Mouse (Mus musculus): ENCODE data around the gene Ripor2.

The Ripor2 gene

DNA sequence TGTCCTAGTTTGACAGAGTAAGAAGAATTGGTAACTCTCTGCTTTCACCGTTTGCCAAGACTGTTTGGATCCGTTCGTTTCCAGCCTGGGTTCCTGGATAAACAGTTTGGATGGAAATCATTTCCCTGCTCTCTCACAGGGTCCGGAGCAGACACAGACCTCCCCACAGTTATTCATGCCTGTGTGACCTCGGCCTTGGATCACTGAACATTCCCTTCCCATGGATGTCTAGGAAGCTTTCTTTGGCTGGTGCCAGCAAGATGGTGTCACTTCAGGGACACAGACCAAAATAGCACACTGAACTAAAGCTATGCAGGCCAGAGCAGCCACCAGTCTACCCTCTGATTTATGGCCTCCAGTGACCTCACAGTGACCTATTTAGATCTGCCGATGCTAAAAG is 38.5 kb downstream of the Ripor2 start:
- DNase-seq: peak; percentile 58 to 80

DNA sequence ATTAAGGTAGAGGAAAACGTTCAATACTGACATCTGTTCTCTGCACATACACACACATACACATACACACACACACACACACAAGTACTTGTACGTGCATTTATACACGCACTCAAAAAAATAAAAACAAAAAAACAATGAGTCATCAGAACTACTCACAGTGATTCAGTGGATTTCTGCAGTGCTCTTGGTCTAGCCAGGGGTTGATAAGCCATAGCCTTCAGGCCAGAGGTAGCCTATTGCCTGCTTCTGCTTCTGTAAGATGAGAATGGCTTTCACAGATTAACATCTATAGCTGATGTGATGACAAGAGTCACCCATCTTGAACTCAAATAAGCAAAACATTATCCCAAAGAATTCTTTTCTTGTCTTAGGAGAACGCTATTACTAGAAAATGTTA is 41.6 kb downstream of the Ripor2 start:
- no peak for DNase-seq

DNA sequence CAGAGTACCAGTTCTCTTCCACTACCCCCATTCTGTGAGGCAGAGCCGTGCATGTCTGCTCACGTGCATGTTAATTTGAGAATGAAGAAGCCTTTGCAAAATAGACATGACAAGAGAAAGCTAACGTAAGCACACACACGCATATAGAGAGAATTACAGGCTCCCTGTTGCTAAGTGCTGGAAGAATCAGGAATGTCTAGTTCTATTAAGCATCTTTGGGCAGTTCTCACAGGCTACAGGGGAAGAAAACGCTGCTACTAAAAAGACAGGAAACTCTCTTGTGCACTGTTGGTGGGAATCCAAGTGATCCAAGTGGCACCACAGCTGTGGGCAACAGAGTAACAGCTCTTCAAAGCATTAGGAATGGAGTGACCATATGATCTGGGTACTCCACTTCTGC is 43.1 kb downstream of the Ripor2 start:
- no peak for DNase-seq

DNA sequence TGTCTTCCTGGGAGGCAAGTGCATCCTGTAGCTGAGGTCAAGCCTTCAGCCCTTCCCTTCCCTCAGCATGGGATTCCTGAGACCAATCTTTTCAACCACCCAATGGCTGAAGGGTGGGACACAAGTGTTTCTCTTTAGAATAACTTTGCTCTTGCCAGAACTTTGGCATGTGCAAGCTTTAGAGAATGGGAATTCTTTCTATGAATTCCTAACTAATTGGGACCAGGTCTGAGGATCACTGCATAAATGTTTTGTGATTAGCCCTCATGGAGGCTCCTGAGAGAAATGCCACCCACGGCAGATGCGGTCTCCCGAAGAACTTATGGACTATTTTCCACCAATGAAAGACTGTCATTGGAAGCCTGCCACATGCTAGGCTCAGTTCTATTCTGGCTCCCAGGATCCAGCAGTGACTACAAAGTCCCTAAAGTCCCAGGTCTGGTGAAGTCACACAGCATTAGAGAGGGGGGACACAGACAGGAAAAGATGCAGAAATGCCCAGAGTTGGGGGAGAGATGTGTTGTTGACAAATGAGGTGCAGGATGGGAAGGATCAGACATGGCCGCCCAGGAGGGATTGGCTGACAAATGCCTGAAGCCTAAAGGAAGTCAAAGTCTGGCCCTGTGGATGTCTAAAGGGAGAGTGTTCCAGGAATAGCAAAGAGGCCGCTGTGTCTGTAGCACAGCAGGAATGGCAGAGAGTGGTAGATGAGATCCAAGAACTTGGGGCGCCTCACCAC is 44.9 kb downstream of the Ripor2 start:
- peak; percentile 34 to 59 for DNase-seq

DNA sequence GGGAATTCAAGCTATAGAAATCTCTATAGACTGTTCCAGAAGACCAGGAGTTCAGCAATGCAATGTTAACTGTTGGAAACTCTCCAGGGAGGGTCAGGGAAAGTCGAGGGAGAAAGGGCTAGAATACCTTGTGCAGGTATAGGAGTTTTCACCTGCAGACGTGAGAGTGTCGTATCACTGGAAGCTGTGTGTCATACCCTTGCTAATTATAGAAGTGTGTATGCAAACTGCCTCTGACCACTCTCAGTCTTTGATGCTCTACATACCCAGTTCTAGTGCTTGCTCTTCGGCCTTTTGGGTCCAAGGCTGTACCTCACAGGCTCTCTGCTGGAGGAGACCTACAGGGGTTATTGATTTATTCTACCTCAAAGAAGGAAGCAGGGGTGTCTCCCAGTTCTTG is 46.2 kb downstream of the Ripor2 start:
- DNase-seq: no peak

DNA sequence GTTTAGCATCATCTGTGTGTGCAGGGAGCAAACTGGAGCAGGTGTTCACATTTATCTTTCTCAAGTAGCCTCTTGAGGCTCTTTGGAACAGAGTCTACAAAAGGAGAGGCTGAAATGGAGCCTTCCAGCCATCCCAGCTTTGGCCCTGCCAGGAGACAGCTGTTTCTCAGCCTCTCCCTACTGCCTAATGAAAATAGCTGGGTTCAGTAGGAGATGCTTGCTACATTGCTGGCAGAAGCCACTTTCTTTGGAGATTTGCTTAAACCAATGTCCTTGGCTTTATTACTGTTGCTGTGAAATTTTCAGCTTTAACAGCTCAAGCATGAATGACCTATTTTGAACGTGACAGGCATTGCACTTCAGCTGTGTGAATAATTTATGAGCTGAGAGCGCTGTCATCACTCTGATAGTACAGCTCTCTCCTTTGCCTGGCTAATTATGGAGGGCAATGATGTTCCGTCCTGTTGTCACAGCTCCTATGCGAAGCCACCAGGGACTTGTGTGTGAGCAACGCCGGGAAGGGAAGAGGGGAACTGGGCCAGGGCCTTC is 47.2 kb downstream of the Ripor2 start:
- DNase-seq: no peak

DNA sequence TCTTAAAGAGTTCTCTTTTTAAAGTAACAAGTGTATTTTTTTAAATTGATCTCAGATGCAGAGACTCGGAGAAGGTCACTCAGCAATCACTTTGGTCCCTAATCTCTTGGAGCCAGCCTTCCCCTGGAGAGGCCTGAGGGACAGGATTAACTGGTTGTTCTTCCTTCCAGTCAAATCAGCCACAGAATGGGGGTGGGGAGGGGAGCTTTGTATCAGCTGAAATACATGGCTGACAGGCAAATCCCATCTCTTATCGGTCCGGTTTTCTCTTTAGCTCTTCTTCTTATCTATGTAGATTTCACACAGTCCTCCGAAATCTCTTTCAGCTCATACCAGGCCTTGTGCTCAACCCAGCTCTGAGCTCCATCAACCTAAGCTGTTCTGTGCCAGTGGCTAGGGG is 48.4 kb downstream of the Ripor2 start:
- no peak for DNase-seq

DNA sequence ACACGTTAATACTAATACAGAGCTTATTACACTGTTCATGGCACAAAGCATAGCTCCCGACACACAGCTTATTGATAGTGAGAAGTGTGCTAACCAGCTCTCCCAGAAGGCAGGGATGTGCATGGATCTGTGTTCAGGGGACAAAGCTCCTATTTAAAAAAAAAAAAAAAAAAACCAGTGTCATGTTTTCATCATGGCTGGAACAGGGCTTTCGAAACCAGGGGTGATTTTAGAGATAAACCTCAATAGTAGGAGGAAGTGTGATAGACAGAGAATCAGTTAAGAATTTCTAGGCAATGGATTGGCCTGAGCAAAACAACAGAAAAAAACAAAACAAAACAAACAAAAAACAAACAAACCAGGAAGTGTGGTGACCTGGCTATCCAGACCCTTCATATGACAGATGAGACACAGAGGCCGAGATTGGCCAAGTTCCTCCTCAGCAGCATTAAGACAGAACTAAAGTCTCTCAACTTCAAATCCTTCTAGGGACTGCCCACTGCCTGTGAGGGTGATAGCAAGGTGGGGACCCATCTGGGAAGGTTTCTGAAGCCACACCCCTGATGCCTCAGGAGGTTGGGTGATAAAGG is 51.1 kb downstream of the Ripor2 start:
- no peak for DNase-seq

DNA sequence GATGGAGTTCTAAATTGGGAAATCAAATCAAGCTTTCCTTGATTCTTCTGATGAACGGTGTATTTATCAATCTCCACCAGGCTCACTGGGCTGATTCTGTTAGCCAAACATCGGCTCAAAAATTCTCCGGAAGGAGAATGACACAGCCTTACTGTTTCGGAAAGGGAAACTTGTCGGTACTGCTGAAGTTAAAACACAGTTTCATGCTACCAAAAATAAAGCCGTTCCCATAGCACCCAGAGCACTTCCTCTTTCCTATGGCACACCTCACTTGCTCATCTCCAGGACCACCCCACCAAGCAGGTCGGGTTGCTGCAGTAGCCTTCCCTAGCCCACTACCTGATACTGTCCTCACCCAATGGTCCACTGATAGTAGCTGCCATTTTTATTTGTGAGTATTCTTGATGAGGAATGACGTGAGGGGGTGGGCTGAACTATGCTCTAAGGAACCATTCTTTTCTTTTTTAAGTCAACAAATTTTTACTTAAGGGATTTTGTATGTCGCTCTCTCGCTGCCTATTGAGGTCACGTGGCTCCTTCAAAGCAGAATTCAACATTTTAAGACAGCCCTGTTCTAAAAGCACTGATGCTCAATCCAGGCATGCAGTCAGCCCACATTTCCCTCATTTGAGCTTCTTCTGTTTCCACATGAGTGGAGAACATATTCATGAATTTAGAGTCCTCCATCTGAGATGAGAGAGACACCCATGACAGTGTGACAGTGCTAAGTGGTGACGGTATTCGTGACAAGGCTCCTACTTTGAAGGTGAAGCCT is 52.5 kb downstream of the Ripor2 start:
- DNase-seq: no peak

DNA sequence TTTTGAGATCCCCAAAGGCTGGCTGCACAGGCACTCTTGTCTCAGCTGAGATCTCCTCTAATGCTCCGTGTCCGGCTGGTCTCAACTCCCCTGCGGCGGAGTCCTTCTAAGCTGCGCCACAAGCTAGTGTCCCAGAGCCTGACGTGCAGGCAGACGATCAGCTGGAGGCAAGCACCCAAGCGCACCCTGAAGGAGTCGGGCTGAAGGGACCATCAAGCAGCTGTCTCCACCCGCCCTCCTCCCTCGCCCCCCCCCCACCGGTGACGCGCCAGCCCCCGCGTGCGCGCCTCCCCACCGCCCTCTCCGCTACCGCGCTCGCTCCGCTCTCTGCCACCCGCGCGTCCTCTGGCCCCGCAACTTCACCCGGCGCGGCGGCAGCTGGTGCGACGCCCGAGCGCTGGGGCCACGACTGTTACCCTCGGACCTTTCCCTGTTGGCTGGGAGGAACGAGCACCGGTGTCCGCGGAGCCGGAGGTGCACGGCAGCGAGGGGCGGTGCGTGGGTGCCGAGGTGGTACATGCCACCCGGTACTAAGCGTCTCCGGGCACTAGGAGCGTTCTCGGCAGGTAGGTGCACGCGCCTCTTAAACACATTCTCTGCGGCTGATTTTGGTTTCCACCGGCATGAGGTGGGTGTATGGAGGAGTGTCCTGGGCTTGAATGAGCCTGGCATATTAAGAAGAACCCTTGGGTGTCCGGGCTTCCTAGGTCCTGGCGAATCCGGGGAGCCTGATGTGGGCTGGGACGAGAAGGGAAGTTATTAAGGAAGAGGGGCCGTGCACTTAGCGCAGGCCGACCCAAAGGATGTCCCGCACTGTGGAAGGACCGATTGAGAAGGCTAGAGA is 56.6 kb downstream of the Ripor2 start:
- peak; percentile 53 to 59 for DNase-seq

DNA sequence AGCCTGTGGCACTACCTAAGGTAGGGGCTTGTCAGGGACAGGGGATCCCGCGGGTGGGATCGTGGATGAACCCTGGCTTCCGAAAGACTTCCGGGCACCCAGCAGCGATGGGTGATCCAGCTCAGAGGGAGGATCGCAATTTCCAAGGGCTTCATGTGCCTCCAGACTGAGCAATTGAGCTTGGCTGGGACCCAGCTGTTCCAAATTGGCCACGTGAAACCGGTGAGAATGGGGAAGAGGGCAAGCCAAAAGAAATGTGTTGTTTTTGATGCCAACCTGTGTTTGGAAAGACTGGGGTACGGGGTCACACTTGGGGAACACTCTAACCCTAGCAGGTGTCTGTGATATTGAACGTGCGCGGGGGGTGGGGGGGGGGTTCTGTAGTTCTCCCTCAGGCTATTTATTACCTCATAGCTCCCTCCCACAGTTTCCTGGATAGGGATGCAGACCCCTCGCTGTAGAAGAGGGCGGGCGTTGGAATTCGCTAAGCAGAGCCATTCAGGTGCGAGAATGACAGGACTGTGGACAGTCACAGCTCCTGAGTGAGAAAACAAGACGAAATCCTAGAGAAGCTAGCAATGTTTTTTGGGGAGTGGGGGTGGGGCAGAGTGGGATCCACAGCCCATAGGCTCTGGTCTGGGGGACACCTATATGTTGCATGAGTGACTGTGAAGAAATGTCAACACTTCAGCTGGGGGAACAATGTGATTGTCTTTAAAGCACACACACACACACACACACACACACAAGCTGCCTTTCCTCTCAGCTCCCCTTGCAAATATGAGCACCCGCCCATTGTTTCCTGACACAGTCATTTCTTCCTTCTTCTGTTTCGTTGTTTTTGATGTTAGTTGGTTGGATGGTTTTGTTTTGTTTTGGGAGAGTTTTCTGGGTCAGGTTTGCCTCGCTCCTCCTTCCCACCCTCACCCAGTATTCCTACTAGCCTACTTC is 57.5 kb downstream of the Ripor2 start:
- no peak for DNase-seq

DNA sequence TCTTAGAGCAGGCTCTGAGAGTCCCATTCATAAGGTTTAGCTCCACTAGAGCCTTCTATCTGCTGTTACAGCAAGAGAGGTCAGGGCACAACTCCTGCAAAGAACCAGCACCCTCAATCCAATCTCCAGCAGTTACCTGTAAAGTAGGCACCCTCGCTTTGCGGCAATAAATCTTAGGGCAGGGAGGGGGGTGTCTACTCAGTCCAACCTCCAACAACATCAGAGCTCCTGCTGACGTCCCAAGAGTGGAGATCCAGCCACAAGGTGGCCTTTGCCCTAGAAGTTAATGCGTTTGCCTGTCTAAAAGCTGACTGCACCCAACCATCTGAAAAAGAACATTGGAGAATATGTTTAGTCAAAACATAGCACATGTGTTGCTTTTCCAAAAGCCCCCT is 58.2 kb downstream of the Ripor2 start:
- peak in 1 of 2 experiments; percentile 15 for DNase-seq

DNA sequence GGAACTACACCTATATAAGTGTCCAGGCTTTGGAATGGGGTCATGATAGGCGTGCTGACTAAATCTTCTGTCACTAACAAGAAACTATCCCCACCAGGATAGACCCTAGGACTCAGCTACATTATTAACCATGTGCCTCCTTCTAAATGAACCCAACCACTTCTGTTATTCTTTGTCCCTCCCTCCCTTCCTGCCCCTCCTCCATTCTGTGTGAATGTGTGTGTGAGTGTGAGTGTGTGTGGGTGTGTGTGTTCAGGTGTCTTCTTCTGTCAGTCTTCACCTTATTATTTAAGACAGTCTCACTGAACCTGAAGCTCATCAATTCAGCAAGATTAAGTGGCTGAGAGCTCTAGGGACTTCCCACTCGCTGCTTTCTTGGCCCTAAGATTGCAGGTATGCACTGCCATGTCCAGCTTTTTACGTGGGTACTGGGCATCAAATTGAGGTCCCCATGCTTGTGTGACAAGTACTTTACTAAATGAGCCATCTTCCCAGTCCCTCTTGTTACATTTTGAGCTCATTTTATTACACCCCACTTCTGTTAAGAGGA is 58.9 kb downstream of the Ripor2 start:
- no peak for DNase-seq

DNA sequence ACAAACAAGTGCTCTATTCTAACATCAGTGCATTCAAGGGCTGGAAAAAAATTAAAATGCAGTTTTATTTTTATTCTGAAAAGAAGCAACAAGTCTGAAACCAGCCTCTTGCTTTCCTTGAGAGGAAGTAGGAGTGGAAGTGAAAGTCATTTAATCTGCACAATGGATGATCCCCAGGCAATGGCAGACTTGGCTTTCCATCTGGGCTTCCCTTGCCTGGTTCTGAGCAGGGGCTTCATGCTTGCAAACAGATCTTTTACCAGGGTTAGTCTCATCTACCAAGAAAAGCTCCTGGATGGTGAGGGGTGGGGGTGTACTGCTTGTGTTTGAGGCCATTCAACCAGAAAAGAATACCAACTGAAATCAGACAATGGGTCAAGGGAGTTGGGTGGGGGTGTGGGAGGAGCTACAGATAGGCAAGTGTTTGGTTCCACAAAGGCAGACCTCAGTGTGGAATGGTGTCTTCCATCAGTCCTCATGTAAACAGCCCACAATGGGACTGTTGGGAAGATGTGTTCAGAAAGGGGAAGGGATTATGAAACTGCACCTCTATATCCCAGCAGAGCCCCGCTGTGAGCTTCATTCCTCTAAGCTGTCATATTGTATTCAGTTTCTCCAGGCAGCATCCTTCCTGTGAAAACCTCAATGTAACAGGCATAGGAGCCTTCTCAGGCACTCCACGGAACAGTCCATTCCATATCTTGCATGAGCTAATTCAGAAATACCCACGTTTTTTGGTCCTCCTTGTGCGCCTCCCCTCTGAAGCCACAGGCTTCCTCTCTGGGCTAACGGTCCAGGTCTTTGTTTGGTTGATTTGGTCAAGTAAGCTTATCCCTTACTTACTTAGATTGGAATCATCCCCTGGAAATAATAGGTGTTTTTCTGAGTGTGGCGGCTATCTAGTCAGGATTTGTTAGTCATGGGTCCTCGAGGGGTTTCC is 59.8 kb downstream of the Ripor2 start:
- no peak for DNase-seq

DNA sequence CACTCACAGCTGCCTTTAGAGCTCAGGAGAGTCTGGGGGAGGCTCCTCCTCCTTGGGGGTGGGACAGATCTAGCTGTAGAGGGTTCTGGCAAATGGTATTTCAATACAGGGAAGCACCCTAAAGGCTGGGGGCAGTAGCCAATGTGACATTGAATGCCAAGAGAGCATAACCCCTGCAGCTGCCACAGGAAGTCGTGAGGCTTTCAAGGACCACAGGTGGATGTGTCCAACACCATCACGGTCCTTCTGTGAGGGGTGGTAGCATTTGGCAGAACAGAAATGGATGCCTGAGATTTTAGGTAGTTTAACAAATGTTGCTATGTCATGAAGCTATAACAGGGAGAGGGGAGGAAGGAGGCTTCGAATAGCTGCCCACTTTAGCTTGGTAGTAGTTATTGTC is 63.2 kb downstream of the Ripor2 start:
- DNase-seq: no peak

DNA sequence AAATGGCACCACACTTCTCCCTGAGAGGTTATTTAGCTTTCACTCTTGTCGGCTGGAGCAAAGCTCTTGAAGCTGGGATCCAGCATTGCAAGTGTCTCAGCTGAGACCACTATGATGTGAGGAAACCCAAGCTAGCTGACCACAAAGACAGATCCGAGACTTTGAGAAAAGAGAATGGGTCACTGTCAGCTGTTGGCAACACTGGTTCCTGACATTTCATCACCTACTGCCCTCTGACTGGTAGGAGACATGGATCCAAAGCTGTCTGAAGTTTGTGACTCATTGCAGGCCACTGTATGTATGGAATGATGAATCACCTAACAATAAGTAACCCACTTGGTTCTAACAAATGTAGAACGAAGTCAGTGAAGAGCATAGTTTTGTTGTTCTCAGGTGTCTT is 64.3 kb downstream of the Ripor2 start:
- DNase-seq: no peak

DNA sequence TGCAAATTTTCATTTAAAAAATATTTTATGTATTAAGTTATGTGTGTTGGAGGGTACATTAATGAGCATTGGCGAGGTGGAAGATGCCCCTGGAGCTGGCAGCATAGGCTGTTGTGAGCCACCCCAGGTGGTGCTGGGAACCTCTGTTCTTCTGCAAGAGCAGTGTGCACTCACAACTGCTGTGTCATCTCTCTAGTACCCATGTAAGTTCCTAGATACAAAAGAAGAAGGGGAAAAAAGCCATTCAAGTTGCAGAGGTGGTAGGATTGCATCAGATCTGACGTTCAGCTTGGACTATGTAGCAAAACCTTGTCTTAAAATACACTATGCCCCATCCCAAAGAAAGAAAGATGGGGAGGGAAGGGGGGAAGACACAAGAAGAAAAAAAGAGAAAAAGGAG is 65.5 kb downstream of the Ripor2 start:
- DNase-seq: no peak

DNA sequence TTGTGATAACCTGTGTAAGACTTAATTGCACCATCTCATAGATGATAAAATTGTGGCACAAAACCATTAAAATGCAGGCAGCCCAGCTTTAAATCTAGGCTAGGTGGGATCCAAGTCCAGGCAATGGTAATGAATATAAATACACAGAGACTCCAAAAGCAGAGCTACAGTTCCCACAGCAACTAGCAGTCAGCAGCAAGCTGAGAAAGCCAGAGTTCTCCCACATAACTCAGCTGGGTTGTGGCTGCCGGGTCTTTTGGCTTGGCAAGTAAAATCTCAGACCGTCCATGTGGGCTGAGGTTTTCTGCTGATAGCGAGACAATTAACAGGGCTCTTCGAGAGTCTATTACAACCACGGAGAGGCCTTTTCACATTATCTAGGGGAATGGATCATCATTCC is 66.0 kb downstream of the Ripor2 start:
- no peak for DNase-seq

DNA sequence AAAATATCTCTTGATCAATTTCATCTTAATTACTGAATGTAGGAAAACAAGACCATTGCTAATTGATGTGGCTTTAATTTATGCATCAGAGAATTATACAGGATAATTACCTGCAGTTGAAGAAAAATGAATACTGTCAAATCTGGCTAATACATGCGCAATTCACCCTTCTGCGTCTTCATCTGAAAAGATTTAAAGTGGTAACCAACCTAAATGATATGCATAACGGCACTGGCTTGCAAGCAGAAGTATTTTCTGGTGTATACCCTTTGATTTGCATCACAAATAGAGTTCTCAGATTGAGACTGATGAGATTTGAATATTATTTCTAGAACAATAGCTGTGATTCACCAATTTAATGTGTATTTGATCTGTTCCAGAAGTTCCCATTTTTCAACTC is 66.7 kb downstream of the Ripor2 start:
- DNase-seq: no peak

DNA sequence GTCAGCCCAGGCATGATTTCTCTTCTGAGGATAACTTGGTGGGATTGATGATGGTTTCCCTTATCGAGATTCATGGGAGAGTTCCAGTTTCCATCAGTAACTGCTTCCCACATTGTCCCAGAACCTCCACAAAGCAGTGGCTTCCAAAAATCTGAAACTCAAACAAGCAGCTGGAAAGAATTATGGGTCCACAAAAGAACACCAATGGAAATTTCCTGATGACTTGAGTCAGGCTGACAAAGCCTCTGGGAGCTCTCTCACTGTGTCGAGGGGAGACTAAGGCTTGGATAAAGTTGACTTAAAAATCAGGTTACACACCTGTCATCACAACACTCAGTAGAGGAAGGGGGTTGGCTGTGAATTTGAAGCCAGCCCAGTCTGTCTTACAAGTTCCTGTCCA is 67.1 kb downstream of the Ripor2 start:
- no peak for DNase-seq
